Mouse (Mus musculus): ENCODE measurements around the gene Vmn1r116. TPM values are rescaled to one million over a fixed set of nuclear protein-coding genes. Genes with fewer than 3 reads are reported as not detected.
"Not testable (repeated sequence)": the region's sequence is repeated elsewhere in the genome, so short reads cannot be mapped to it uniquely, and the experiment has no call there.

Vmn1r116 gene
- not detected in 2 replicates for polyA plus RNA-seq (2015; fragmentation: Nextera tagmentation; extraction: Ambion mirVana)

GRCm38 (mm10) chr7:20871956-20872355, at the start of gene Vmn1r116:
Gene Vmn1r116 (plus strand): TSS chr7:20872256.
- not testable (repeated sequence) for H3K9me3 ChIP-seq (replicated peaks; ENCODE audit: control insufficient read depth, low read length); H3K27me3 ChIP-seq (ENCODE audit: control insufficient read depth, insufficient read depth, low read length); H3K4me3 ChIP-seq (replicated peaks; ENCODE audit: low read length); H3K4me1 ChIP-seq (ENCODE audit: control insufficient read depth, insufficient read depth, low read length); H3K9ac ChIP-seq (ENCODE audit: low read length); H3K36me3 ChIP-seq (ENCODE audit: control insufficient read depth, insufficient read depth, low read length); H3K27ac ChIP-seq (ENCODE audit: low read length); ATAC-seq (ENCODE audit: insufficient read depth, low FRiP score); H3K4me2 ChIP-seq (ENCODE audit: low read depth, low read length)
- 47% methylated on average over 3 of the region's 3 CpGs for WGBS

DNA sequence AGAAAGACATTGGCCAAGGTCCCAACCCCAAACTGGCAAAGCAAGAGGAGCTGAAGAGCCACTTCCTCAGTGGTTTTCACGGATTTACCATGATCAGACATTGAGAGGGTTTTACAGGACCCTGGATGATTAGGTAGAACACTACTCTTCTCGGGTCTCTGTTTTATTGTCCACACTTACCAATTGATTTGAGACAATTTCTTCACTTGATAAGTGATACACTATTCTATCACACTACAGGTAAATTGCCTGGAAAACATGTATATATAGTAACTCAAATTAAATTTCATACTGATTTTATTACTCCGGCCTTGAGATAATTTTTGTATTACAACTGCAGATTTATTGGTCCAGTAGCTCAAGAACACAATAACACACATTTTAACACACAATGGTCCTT, 27.2 kb upstream of the Vmn1r116 start, which contains the start of gene Vmn1r115:
TSS of gene Vmn1r115 (minus strand) at position 101 of the 400 bp plus-strand sequence.
- not testable (repeated sequence) for H3K4me2 ChIP-seq (ENCODE audit: low read depth, low read length); ATAC-seq (ENCODE audit: insufficient read depth, low FRiP score); H3K27me3 ChIP-seq (ENCODE audit: control insufficient read depth, insufficient read depth, low read length); H3K27ac ChIP-seq (ENCODE audit: low read length); H3K9me3 ChIP-seq (replicated peaks; ENCODE audit: control insufficient read depth, low read length); H3K9ac ChIP-seq (ENCODE audit: low read length); H3K4me3 ChIP-seq (replicated peaks; ENCODE audit: low read length); H3K4me1 ChIP-seq (ENCODE audit: control insufficient read depth, insufficient read depth, low read length); H3K36me3 ChIP-seq (ENCODE audit: control insufficient read depth, insufficient read depth, low read length)
- 91% methylated on average over 1 of the region's 3 CpGs for WGBS

- not testable (repeated sequence) for H3K27me3 ChIP-seq (ENCODE audit: control insufficient read depth, insufficient read depth, low read length); H3K4me2 ChIP-seq (ENCODE audit: low read depth, low read length); H3K4me3 ChIP-seq (replicated peaks; ENCODE audit: low read length); H3K27ac ChIP-seq (ENCODE audit: low read length); H3K9ac ChIP-seq (ENCODE audit: low read length); H3K9me3 ChIP-seq (replicated peaks; ENCODE audit: control insufficient read depth, low read length); ATAC-seq (ENCODE audit: insufficient read depth, low FRiP score); H3K4me1 ChIP-seq (ENCODE audit: control insufficient read depth, insufficient read depth, low read length); H3K36me3 ChIP-seq (ENCODE audit: control insufficient read depth, insufficient read depth, low read length)
- WGBS, result no CpG with 5 or more reads among the region's 2 CpGs
Observed at GRCm38 (mm10) chr7:20884021-20884420, 12.0 kb downstream of the Vmn1r116 start, which contains the start of gene Vmn1r117. Gene Vmn1r117 (minus strand): TSS chr7:20884121.

DNA sequence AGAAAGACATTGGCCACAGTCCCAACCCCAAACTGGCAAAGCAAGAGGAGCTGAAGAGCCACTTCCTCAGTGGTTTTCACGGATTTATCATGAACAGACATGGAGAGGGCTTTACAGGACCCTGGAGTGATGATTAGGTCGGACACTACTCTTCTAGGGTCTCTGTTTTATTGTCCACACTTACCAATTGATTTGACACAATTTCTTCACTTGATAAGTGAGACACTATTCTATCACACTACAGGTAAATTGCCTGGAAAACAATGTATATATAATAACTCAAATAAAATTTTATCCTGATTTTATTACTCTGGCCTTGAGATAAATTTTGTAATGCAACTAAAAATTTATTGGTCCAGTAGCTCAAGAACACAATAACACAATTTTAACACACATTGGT, 40.2 kb downstream of the Vmn1r116 start, which contains the start of gene Vmn1r118:
TSS of gene Vmn1r118 (minus strand) at position 101 of the 400 bp plus-strand sequence.
- H3K27ac ChIP-seq (ENCODE audit: low read length); H3K27me3 ChIP-seq (ENCODE audit: control insufficient read depth, insufficient read depth, low read length); ATAC-seq (ENCODE audit: insufficient read depth, low FRiP score); H3K4me3 ChIP-seq (replicated peaks; ENCODE audit: low read length); H3K36me3 ChIP-seq (ENCODE audit: control insufficient read depth, insufficient read depth, low read length); H3K4me1 ChIP-seq (ENCODE audit: control insufficient read depth, insufficient read depth, low read length); H3K9me3 ChIP-seq (replicated peaks; ENCODE audit: control insufficient read depth, low read length); H3K4me2 ChIP-seq (ENCODE audit: low read depth, low read length); H3K9ac ChIP-seq (ENCODE audit: low read length): not testable (repeated sequence)
- no CpG with 5 or more reads among the region's 2 CpGs for WGBS

Other genes starting within 250 kb of the Vmn1r116 start
- not detected in 2 replicates for gene Vmn1r107, start 203.3 kb upstream of the Vmn1r116 start, polyA plus RNA-seq (2015; fragmentation: Nextera tagmentation; extraction: Ambion mirVana)
- gene Vmn1r111, start 169.0 kb upstream of the Vmn1r116 start, polyA plus RNA-seq (2015; fragmentation: Nextera tagmentation; extraction: Ambion mirVana), result not detected in 2 replicates
- not detected in 2 replicates for gene Gm10668, start 141.6 kb upstream of the Vmn1r116 start, polyA plus RNA-seq (2015; fragmentation: Nextera tagmentation; extraction: Ambion mirVana)
- gene Vmn1r112, start 101.1 kb upstream of the Vmn1r116 start, polyA plus RNA-seq (2015; fragmentation: Nextera tagmentation; extraction: Ambion mirVana), result not detected in 2 replicates
- not detected in 2 replicates for gene Vmn1r113, start 85.0 kb upstream of the Vmn1r116 start, polyA plus RNA-seq (2015; fragmentation: Nextera tagmentation; extraction: Ambion mirVana)
- gene Vmn1r114, start 60.1 kb upstream of the Vmn1r116 start, polyA plus RNA-seq (2015; fragmentation: Nextera tagmentation; extraction: Ambion mirVana), result not detected in 2 replicates
- gene Vmn1r115, start 27.3 kb upstream of the Vmn1r116 start, polyA plus RNA-seq (2015; fragmentation: Nextera tagmentation; extraction: Ambion mirVana), result not detected in 2 replicates
- gene Vmn1r117, start 11.9 kb downstream of the Vmn1r116 start, polyA plus RNA-seq (2015; fragmentation: Nextera tagmentation; extraction: Ambion mirVana), result not detected in 2 replicates
- not detected in 2 replicates for gene Vmn1r118, start 40.1 kb downstream of the Vmn1r116 start, polyA plus RNA-seq (2015; fragmentation: Nextera tagmentation; extraction: Ambion mirVana)
- not detected in 2 replicates for gene Vmn1r119, start 140.2 kb downstream of the Vmn1r116 start, polyA plus RNA-seq (2015; fragmentation: Nextera tagmentation; extraction: Ambion mirVana)
- not detected in 2 replicates for gene Vmn1r120, start 181.5 kb downstream of the Vmn1r116 start, polyA plus RNA-seq (2015; fragmentation: Nextera tagmentation; extraction: Ambion mirVana)
- gene Vmn1r121, start 226.3 kb downstream of the Vmn1r116 start, polyA plus RNA-seq (2015; fragmentation: Nextera tagmentation; extraction: Ambion mirVana), result not detected in 2 replicates